Mouse (Mus musculus) bone marrow macrophage, adult 2 months (primary cell): ENCODE measurements around the gene Myl10. TPM values are rescaled to one million over a fixed set of nuclear protein-coding genes. Genes with fewer than 3 reads are reported as not detected.
"Not testable (repeated sequence)": the region's sequence is repeated elsewhere in the genome, so short reads cannot be mapped to it uniquely, and the experiment has no call there.

Experiments
- H3K27ac ChIP-seq: 2 replicates; pipeline ENCODE4 v1.5.1; 2012; ENCODE audit warnings: low read depth, low read length; ENCODE audit not compliant: insufficient read depth
- H3K4me1 ChIP-seq: 2 replicates; pipeline ENCODE4 v1.6.1; 2012; ENCODE audit warnings: low read length; ENCODE audit not compliant: control insufficient read depth, insufficient read depth
- H3K4me3 ChIP-seq: 2 replicates; pipeline ENCODE4 v1.5.1; 2012; ENCODE audit warnings: mild to moderate bottlenecking, low read length, moderate library complexity; ENCODE audit not compliant: insufficient read depth
- CTCF ChIP-seq: IDR thresholded peaks from 2 replicates; pipeline ENCODE4 v1.5.1; 2012; ENCODE audit warnings: low read depth, mild to moderate bottlenecking, low read length, moderate library complexity
- POLR2A ChIP-seq: IDR thresholded peaks from 2 replicates; pipeline ENCODE4 v1.6.1; 2012; ENCODE audit warnings: mild to moderate bottlenecking, low read depth, low read length, borderline replicate concordance
- polyA plus RNA-seq: library from polyadenylated mRNA; stranded (reverse); fragments of >200 nt; gene quantifications from 2 replicates; pipeline ENCODE4 v1.2.4, GENCODE M21; 2012; ENCODE audit not compliant: missing spikeins, insufficient read depth, insufficient read length

The Myl10 gene
- not detected in 2 replicates for polyA plus RNA-seq

- no peak within 1 kb of the TSS for H3K4me3 ChIP-seq
- TF ChIP-seq POLR2A (no peak), CTCF (no peak)
- H3K4me1 ChIP-seq, result no peaks in the 10 kb centered on the region
- H3K27ac ChIP-seq, result no peak within 1 kb of the TSS
Measured at GRCm38 (mm10) chr5:136692784-136693183, at the start of gene Myl10. Gene Myl10 (plus strand): TSS chr5:136693146.

DNA sequence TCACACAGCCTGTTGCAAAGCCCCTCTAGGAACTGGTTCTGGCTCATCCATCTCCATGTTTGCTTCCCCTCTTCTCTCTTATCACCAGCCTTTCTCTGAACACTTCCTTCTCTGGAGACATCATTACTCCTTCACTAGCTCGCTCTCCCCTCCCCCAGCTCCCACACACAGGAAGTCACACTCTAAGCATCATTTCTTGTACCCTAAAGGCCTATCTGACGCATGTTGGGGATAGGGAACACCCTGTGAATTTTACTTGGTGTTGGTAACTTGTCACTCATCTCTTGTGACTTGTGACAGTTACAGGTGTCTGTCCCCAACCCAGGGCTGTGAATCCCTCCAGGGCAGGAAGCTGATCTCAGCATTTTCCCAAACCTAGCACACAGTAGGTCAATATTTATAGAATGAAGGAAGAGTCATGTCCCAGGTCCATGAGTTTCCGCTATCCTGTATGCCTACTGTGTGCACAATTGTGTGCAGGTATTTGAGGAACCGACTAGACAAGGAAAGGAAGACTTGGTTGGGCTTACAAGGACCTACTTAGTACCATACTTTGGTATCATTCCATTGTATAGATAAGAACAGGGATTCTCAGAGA lies 46.1 kb upstream of the Myl10 start:
- Histone ChIP-seq H3K27ac (no peak overlapping the region), H3K4me1 (peaks cover 9% of the 10 kb centered on the region), H3K4me3 (no peak overlapping the region)
- TF ChIP-seq POLR2A, result no peak
- no peak for TF ChIP-seq CTCF

DNA sequence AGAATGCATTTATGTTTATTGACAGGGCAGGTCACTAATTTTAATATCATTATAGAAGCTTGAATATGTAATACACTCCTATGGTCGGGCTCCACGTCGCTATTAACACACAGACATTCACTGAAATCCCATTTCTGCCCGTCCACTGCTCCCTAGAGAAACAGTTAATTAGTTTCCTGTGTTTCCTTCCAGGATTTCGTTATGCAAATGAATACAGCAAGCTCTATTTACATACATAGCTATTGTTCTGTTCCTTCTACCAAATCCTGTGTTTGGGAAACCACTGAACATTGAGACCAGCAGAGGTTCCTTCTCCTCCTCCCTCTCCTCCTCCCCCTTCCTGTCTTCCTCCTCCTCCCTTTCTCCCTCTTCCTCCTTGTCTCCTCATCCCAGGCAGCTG lies 43.9 kb upstream of the Myl10 start:
- no peak for TF ChIP-seq POLR2A
- TF ChIP-seq CTCF, result no peak
- Histone ChIP-seq H3K4me1 (no peaks in the 10 kb centered on the region), H3K4me3 (no peak overlapping the region), H3K27ac (no peak overlapping the region)

DNA sequence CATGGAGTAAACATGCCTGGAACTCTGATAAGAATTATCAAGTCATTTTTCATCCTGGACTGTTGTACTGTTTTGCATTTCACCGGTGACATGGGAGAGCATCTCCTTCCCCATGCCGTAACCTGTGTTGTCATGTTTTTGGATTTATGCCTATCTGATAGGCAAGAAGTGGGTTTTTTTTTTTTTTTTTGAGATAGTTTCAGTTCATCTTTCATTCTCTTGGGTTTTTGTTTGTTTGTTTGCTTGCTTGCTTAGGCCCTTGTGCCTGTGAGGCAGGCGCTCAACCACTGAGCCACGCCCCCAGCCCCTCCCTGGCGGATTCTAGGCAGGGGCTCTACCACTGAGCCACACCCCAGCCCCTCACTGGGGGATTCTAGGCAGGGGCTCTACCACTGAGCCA lies 43.3 kb upstream of the Myl10 start:
- TF ChIP-seq POLR2A (no peak), CTCF (no peak)
- Histone ChIP-seq H3K4me3 (no peak overlapping the region), H3K4me1 (no peaks in the 10 kb centered on the region), H3K27ac (no peak overlapping the region)

- H3K4me3 ChIP-seq, result no peak overlapping the region
- no peaks in the 10 kb centered on the region for H3K4me1 ChIP-seq
- TF ChIP-seq POLR2A (no peak), CTCF (no peak)
- no peak overlapping the region for H3K27ac ChIP-seq
Measured at GRCm38 (mm10) chr5:136654481-136654880, 38.5 kb upstream of the Myl10 start.

- Histone ChIP-seq H3K27ac (no peak overlapping the region), H3K4me1 (no peaks in the 10 kb centered on the region), H3K4me3 (no peak overlapping the region)
- TF ChIP-seq POLR2A, result no peak
Measured at GRCm38 (mm10) chr5:136656830-136657395, 36.0 kb upstream of the Myl10 start.

GRCm38 (mm10) chr5:136660721-136661120 lies 32.2 kb upstream of the Myl10 start:
- not testable (repeated sequence) for H3K4me3 ChIP-seq, H3K4me1 ChIP-seq

GRCm38 (mm10) chr5:136662281-136662680 lies 30.7 kb upstream of the Myl10 start:
- TF ChIP-seq CTCF (no peak), POLR2A (no peak)
- H3K4me3 ChIP-seq, result no peak overlapping the region
- no peaks in the 10 kb centered on the region for H3K4me1 ChIP-seq
- H3K27ac ChIP-seq, result no peak overlapping the region

More at GRCm38 (mm10) chr5:136660721-136661120, 32.2 kb upstream of the Myl10 start:
- H3K27ac ChIP-seq, result not testable (repeated sequence)

- TF ChIP-seq CTCF (no peak), POLR2A (no peak)
- H3K4me1 ChIP-seq, result no peaks in the 10 kb centered on the region
- H3K27ac ChIP-seq, result no peak overlapping the region
- no peak overlapping the region for H3K4me3 ChIP-seq
Measured at GRCm38 (mm10) chr5:136662822-136663221, 30.1 kb upstream of the Myl10 start.

GRCm38 (mm10) chr5:136664497-136664896 lies 28.4 kb upstream of the Myl10 start:
- Histone ChIP-seq H3K4me1 (no peaks in the 10 kb centered on the region), H3K4me3 (no peak overlapping the region), H3K27ac (no peak overlapping the region)
- TF ChIP-seq CTCF (peak; percentile 78), POLR2A (no peak)
